Mouse (Mus musculus) liver, embryonic 11.5 days (tissue): ENCODE measurements around the gene Pla2g7. TPM values are rescaled to one million over a fixed set of nuclear protein-coding genes. Genes with fewer than 3 reads are reported as not detected.

Experiments used
- ATAC-seq: fragments of 200-750 bp; cut with Nextera tagmentation; replicated peaks from 2 replicates; pipeline ENCODE4 v1.8.0; 2017; ENCODE audit warnings: moderate number of reproducible peaks, mild to moderate bottlenecking, moderate TSS enrichment, moderate library complexity; ENCODE audit not compliant: low FRiP score
- DNase-seq: peaks from one replicate; pipeline ENCODE4 v3.0.0-alpha.2; 2017; ENCODE audit warnings: low spot score
- H3K27ac ChIP-seq: fragments of 300-500 bp; sonication (generic); 2 replicates; pipeline ENCODE4 v1.5.1; 2014; ENCODE audit warnings: mild to moderate bottlenecking, low read depth, low read length, control low read depth
- H3K27me3 ChIP-seq: fragments of 300-500 bp; sonication (generic); replicated peaks from 2 replicates; pipeline ENCODE4 v1.6.1; 2014; ENCODE audit warnings: low read length, mixed read lengths; ENCODE audit not compliant: control insufficient read depth, insufficient read depth
- H3K36me3 ChIP-seq: fragments of 300-500 bp; sonication (generic); 2 replicates; pipeline ENCODE4 v1.6.1; 2014; ENCODE audit warnings: mild to moderate bottlenecking, low read length, moderate library complexity, mixed read lengths; ENCODE audit not compliant: control insufficient read depth, insufficient read depth
- H3K4me1 ChIP-seq: fragments of 300-500 bp; sonication (generic); replicated peaks from 2 replicates; pipeline ENCODE4 v1.6.1; 2014; ENCODE audit warnings: low read length, mixed read lengths; ENCODE audit not compliant: control insufficient read depth, insufficient read depth
- H3K4me2 ChIP-seq: fragments of 300-500 bp; sonication (generic); 2 replicates; pipeline ENCODE4 v1.6.1; 2014; ENCODE audit warnings: mild to moderate bottlenecking, control low read depth, moderate library complexity
- H3K4me3 ChIP-seq: fragments of 300-500 bp; sonication (generic); 2 replicates; pipeline ENCODE4 v1.5.1; 2014; ENCODE audit warnings: low read depth, low read length, control low read depth
- H3K9ac ChIP-seq: fragments of 300-500 bp; sonication (generic); 2 replicates; pipeline ENCODE4 v1.6.1; 2014; ENCODE audit warnings: low read depth, low read length, control low read depth
- H3K9me3 ChIP-seq: fragments of 300-500 bp; sonication (generic); 2 replicates; pipeline ENCODE4 v1.6.1; 2016; ENCODE audit warnings: low read length, inconsistent platforms, mixed read lengths; ENCODE audit not compliant: control insufficient read depth
- WGBS: fragments of 180-500 bp; shearing (Covaris S2); extraction: QIAGEN DNeasy Blood & Tissue Kit; methylation state at CpG from one replicate; pipeline ENCODE4 v1.1.7; 2014; 5-methylcytosine and 5-hydroxymethylcytosine counted together
- polyA plus RNA-seq: library from polyadenylated mRNA; unstranded; fragments of >200 nt; fragmentation: Nextera tagmentation; extraction: Ambion mirVana; gene quantifications from 2 replicates; pipeline ENCODE4 v1.2.1, GENCODE M21; 2014

Gene Pla2g7
- polyA plus RNA-seq, 1 experiment from 2014 or later, result 3.7 TPM

DNA sequence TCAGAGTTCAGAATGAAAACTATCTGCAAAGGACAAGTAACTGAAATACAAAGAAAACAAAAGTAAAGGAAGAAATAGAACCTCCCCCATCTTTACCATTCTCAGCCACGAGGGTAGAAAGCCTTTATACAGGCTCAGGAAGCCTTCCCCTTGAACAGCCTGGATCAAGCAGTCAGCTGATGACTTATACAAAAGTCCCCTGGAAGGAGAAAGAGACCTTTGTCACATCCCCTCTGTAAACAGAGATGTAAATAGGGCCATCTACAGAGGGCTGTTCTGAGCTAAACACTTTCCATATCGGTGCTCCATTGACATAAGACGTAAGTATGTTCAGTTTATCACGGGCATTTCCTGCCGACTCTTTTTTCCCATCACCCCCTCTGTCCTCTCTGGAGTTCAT is 79.0 kb downstream of the Pla2g7 start:
- H3K9me3 ChIP-seq, result no peaks in the 10 kb centered on the region
- H3K36me3 ChIP-seq, result no peaks in the 10 kb centered on the region
- no peak overlapping the region for H3K27ac ChIP-seq
- no peaks in the 10 kb centered on the region; the same call in 1 of the 2 replicates for H3K4me1 ChIP-seq
- H3K9ac ChIP-seq, result no peak overlapping the region
- no peak overlapping the region for H3K4me2 ChIP-seq
- no peak overlapping the region for H3K4me3 ChIP-seq
- 70% methylated on average over 5 of the region's 5 CpGs for WGBS
- no peaks in the 10 kb centered on the region for H3K27me3 ChIP-seq
- DNase-seq, result no peak
- ATAC-seq, result no peak

- 84% methylated on average over 10 of the region's 10 CpGs for WGBS
- Histone ChIP-seq H3K9me3 (no peaks in the 10 kb centered on the region), H3K4me1 (no peaks in the 10 kb centered on the region), H3K36me3 (no peaks in the 10 kb centered on the region), H3K4me2 (no peak overlapping the region), H3K27me3 (no peaks in the 10 kb centered on the region), H3K27ac (no peak overlapping the region), H3K9ac (no peak overlapping the region), H3K4me3 (no peak overlapping the region)
- ATAC-seq, result no peak
- DNase-seq, result no peak
Measured at GRCm38 (mm10) chr17:43649641-43650436, 81.9 kb downstream of the Pla2g7 start.

DNA sequence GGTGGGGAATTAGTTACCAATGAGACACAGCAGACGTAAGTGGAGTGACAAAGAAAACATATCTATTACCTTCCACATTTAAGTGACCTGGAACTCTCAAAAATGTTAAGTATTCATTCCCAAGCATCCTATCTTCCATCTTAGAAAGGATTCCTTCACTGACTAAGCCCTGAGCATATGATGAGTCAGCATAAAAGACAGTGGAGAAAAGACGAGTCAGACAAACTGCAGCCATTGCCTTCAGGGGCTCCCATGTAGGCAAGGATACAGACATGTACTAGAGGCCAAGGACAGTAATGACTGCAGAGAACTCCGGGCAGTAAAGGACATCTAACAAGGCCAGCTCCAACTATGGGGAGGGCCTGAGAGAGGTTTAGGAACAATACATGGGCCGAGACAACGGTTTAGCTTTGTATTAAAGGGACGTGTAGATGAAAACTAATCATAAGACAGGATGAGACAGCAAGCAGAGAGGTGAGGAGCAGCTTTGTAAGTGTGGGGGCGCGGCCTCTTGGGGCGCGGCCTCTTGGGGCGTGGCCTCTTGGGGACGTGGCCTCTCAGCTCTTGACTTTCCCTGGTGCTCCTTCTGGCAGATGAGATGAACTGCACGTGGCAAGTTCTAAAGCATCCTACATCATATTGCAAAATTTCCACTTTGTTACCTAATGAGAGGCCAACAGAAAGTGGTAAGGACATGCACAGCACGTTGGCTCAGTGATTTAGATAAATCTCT is 83.6 kb downstream of the Pla2g7 start:
- DNase-seq (no peak), ATAC-seq (0 out of 2 replicates have a peak, but pooled peaks have one; percentile 45)
- no peak overlapping the region for H3K4me3 ChIP-seq
- H3K27ac ChIP-seq, result no peak overlapping the region
- H3K9ac ChIP-seq, result no peak overlapping the region
- 63% methylated on average over 14 of the region's 14 CpGs for WGBS
- H3K4me2 ChIP-seq, result no peak overlapping the region
- H3K36me3 ChIP-seq, result no peaks in the 10 kb centered on the region
- H3K9me3 ChIP-seq, result no peaks in the 10 kb centered on the region
- H3K27me3 ChIP-seq, result no peaks in the 10 kb centered on the region
- H3K4me1 ChIP-seq, result no peaks in the 10 kb centered on the region

Other genes with a start within 250 kb of the Pla2g7 start
- 9.3 and 9.4 TPM in 2 replicates for gene Adgrf5, start 207.6 kb upstream of the Pla2g7 start, polyA plus RNA-seq
- not detected in 2 replicates for gene Mep1a, start 65.3 kb upstream of the Pla2g7 start, polyA plus RNA-seq
- gene Ankrd66, start 24.5 kb upstream of the Pla2g7 start, polyA plus RNA-seq, result 0.14 TPM in 1 of 2 replicates, not detected in the other
- 0.15 TPM in 1 of 2 replicates, not detected in the other for gene Tdrd6, start 62.2 kb downstream of the Pla2g7 start, polyA plus RNA-seq
- gene Slc25a27, start 99.1 kb downstream of the Pla2g7 start, polyA plus RNA-seq, result 4.4 and 6.0 TPM in 2 replicates
- gene Cyp39a1, start 99.3 kb downstream of the Pla2g7 start, polyA plus RNA-seq, result 4.1 and 4.2 TPM in 2 replicates
- 2.8 and 3.4 TPM in 2 replicates for gene Rcan2, start 233.3 kb downstream of the Pla2g7 start, polyA plus RNA-seq